Mouse (Mus musculus) ovary, postnatal 14 days (tissue): Measurements from ENCODE around the gene Gstm4.
"Not testable (repeated sequence)": the region's sequence is repeated elsewhere in the genome, so short reads cannot be mapped to it uniquely, and the experiment has no call there.

ENCODE experiments used
- DNase-seq: peaks from one replicate; pipeline ENCODE4 v3.0.0; 2022; ENCODE audit warnings: low spot score

Gstm4 gene

GRCm38 (mm10) chr3:108069231-108069870 is 24.7 kb upstream of the Gstm4 start:
- DNase-seq, result peak; percentile 22

DNA sequence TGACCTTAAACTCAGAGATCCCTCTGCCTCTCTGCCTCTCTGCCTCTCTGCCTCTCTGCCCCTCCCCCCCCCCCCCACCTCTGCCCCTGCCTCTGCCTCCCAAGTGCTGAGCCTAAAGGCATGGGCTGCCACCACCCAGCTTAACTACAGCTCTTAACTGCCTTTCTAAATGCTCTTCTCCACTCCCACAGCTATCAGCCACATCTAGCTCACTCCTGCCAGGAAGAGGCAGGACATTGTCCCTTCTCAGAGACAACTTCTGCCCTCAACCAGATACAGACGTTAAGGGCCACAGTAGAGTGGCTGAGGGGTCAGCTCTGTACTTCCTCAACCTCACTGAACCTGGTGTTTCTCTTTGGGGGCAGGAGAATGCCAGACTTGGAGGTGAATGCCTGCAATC is 24.1 kb upstream of the Gstm4 start:
- DNase-seq, result no peak

DNA sequence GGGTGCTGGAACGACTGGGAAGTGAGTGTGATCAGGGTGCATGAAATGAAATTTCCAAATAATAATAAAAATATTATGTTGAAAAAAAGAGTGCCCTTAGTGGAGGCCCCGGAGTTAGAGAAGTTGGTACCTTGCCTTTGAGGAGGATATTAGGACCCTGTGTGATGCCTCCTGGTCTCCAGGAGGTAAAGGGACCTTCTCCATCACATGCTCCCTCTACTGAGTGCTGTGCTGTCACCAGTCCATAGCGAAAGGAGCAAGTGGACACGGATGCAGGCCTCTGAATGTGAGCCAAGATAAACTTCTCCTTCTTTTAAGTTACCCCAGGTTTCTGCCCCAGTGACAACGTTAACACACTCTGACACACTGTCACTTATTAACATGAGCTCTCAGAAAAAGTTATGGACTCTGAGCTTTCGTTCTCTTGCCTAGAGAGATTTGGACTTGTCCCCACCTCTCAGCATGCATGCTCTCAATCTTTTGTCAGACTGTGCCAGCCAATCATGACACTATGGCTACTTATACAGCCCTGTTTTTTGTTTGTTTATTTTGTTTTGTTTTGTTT is 22.8 kb upstream of the Gstm4 start:
- DNase-seq, result no peak

GRCm38 (mm10) chr3:108065551-108065950 is 20.9 kb upstream of the Gstm4 start:
- no peak for DNase-seq

DNA sequence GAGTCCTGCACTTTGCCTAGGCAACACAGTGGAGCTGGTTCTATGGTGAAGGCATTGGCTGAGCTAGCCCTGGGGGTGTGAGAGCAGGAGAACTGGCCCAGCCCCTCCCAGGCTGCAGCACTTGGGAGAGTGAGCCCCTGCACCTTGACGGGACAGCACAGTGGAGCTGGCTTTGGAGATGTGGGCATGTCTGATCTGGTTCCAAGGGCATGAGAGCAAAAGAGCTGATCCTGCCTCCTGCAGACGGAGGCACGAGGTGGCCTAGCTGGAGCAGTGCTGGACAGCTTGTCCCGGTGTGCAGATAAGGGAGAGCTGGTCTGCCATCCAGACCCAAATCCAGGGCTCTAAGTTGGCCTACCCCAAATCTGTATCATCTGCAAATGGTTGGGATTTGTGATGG is 20.0 kb upstream of the Gstm4 start:
- DNase-seq, result no peak

DNA sequence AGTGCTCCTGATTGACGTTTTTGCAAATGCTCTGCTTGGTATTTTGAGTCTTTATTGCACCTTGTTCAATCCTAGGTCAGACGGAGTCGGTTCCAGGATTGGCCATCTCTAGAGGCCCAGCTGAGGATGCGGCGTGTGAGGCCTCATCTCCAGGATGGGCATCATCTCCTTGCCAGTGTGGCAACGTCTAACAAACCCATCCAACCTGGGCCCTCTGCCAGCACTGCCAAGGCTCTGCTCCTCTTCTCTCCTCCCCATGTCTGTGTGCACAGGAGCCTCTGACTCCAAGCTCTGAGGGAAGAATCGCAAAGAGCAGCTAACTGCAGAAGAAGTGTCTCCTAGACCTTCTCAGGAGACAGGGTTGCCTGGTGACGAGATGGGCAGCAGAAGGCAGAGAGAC is 18.0 kb upstream of the Gstm4 start:
- DNase-seq, result no peak

DNA sequence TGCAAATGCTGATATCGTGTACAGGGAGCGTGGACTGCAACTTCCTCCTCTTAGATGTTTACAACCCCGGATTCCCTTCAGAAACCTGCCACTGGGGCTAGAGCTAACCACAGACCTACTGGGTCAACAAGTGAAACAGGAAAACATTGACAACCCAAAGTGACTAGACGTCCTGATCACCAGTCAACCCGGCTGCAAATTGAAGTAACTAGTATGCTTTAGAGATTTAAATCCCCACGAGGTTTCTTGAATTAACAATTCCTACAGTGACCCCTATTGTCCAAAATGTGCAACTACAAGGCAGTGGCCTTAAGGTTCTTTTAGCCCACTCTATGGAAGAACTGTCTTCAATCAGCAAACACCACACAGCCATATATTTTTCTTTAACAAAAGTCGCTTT is 16.7 kb upstream of the Gstm4 start:
- peak; percentile 41 for DNase-seq

GRCm38 (mm10) chr3:108050493-108050892 is 5.8 kb upstream of the Gstm4 start:
- no peak for DNase-seq

GRCm38 (mm10) chr3:108048306-108048705 is 3.6 kb upstream of the Gstm4 start:
- DNase-seq, result no peak

- DNase-seq, result no peak
Measured at GRCm38 (mm10) chr3:108046944-108047655, 2.4 kb upstream of the Gstm4 start.

- DNase-seq, result no peak
Measured at GRCm38 (mm10) chr3:108033156-108033555, 11.5 kb downstream of the Gstm4 start.

- DNase-seq, result no peak
Measured at GRCm38 (mm10) chr3:108032113-108032512, 12.6 kb downstream of the Gstm4 start.

- DNase-seq, result no peak
Measured at GRCm38 (mm10) chr3:108028641-108029365, 15.9 kb downstream of the Gstm4 start.

GRCm38 (mm10) chr3:108026597-108026996 is 18.1 kb downstream of the Gstm4 start:
- no peak for DNase-seq

DNA sequence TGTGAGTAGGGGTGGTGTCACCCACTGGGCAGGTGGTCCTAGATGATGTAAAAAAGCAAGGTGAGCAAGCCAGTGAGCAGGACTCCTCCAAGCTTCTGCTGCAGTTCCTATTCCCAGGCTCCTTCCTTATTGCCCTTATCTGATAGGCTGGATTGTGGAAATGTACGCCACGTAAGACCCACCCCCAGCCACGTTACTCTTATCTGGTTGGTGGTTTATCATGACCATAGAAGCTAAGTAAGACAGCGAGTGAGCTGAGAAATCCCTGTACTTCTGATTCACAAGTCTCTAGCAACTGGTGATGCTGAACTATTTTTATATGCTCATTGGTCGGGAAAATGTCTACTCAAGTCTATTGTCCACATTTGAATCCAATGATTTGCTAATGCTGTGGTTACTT is 18.6 kb downstream of the Gstm4 start:
- DNase-seq, result no peak

DNA sequence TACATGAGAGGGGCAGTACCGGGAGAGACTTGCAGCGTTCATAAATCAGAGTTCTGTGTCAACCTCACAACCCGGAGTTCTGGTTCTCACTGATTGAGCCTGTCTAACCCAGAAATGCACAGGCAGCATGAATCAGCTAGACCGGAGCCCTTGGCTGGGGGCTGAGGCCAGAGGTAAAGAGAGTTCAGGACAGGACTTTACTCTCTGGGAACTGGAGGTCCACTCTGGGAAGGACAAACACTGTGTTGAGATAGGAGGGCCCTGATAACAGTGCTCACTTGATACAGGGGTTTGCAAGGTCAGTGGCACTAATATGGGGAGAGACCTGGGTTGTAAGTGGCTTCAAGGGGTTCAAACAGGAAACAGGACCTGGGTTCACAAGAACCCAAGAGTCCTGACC is 19.4 kb downstream of the Gstm4 start:
- DNase-seq, result no peak

DNA sequence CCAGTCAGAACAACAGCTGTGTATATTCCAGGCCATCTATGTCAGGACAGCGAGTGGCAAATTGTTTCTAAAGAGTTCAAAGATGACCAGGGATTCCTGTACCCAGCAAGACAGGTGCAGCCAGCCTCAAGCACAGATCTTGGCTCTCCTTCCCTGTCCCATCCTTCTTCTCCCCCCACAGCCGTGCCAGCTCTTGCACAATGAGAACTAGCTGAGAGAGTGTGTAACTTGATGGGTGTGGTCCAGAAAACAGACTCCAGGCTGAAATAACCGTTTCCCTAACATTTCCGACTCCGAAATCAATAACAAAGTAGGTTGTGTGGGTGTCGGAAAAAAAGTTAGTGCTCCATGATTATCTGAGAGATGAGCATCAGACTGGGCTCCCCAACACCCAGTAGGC is 22.0 kb downstream of the Gstm4 start:
- no peak for DNase-seq

DNA sequence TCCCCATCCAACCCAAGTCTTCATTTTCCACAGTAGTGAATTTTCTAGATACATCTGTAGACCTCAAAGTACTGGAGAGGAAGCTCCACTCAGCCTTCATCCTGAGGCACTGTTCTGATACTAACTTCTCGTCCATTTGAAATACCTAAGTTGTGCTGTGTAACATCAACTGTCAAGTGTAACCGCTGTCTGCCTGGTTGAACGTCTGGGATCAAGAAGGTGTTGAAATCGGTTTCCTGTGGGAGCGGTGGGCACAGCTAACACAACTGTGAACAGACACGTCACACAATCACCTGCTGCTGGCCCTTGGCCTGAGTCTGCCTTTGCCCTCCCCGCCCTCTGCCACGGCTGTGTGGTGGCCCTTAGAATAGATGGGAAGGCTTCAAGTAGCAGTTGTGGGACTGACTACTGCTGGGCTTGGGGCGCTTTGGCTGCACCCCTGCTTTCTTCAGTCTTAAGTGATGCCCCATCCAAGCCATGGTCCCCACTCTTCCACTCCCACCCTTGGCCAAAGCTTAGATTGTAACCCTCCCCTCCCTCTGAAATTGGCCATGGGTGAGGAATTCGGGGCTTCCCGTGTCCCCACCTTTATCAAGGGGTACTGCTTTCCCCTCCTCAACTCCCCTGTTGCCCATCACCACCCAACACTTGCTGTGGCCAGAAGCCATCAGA is 24.2 kb downstream of the Gstm4 start:
- DNase-seq, result not testable (repeated sequence)

GRCm38 (mm10) chr3:108019226-108019625 is 25.5 kb downstream of the Gstm4 start:
- not testable (repeated sequence) for DNase-seq

DNA sequence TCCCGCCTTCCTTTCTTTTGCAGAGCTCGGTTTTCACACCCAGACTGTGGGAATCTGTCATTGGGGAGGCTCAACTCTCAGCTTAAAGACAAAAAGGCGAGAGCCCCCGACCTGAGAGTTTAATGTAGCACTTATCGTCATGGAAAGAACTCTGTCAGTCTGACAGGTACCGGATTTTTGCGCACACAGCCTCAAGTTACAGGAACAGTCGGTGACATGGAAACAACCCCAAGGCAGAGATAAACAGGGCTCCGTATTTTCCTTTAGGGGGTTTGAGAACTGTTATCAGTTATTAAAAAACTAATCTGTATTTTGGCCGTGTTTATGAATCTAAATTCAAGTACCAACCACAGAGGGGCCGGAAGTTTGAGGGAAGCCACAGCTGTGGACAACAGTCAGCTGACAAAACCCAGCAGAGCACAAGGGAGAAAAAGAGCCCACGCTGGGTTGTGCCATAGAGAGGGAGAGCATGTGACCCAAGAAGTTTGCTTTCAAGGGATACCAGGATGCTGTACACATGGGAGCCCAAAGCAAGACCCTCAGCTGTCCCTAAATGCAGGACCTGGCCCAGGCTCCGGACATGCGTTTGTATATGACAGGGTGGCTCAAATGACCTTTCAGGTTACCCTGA is 26.4 kb downstream of the Gstm4 start:
- no peak for DNase-seq

- peak; percentile 86 for DNase-seq
Measured at GRCm38 (mm10) chr3:108017473-108018189, 27.1 kb downstream of the Gstm4 start, which contains the start of gene Gstm1. Gstm1 (minus strand) TSS chr3:108017973.
